Mouse (Mus musculus): ENCODE results near the gene Tmem208. TPM values are rescaled to one million over a fixed set of nuclear protein-coding genes. Genes with fewer than 3 reads are reported as not detected.

Tmem208 gene
- polyA plus RNA-seq, 1 experiment from 2014 or later, result 99.0 TPM

MicroRNAs within 50 kb of the gene (microRNA counts, 519-probe panel; counts per million panel counts)
- microRNA mmu-miR-328, result 2,764 counts per million, percentile 29 among the panel's probes with 10 or more counts

Small RNA genes lying within 50 kb of the gene (microRNA-seq; reads per million reads assigned to microRNA genes)
- gene Gm27320 (not detected), gene Mir328 (157 reads per million, percentile 55 among the genes with 10 or more reads in this experiment)

Other genes starting within 250 kb of the Tmem208 start
- not detected in 2 replicates for gene Ces3b, start 242.6 kb upstream of the Tmem208 start, polyA plus RNA-seq (2014; fragmentation: Nextera tagmentation; extraction: Ambion mirVana)
- not detected in 2 replicates for gene Ces4a, start 194.6 kb upstream of the Tmem208 start, polyA plus RNA-seq (2014; fragmentation: Nextera tagmentation; extraction: Ambion mirVana)
- 105 TPM in 2 replicates for gene Cbfb, start 155.7 kb upstream of the Tmem208 start, polyA plus RNA-seq (2014; fragmentation: Nextera tagmentation; extraction: Ambion mirVana)
- gene D230025D16Rik, start 101.2 kb upstream of the Tmem208 start, polyA plus RNA-seq (2014; fragmentation: Nextera tagmentation; extraction: Ambion mirVana), result 29.9 and 32.5 TPM in 2 replicates
- gene B3gnt9, start 71.2 kb upstream of the Tmem208 start, polyA plus RNA-seq (2014; fragmentation: Nextera tagmentation; extraction: Ambion mirVana), result 2.4 and 3.4 TPM in 2 replicates
- 11.1 and 13.6 TPM in 2 replicates for gene Tradd, start 61.7 kb upstream of the Tmem208 start, polyA plus RNA-seq (2014; fragmentation: Nextera tagmentation; extraction: Ambion mirVana)
- 1.2 and 1.3 TPM in 2 replicates for gene Fbxl8, start 61.7 kb upstream of the Tmem208 start, polyA plus RNA-seq (2014; fragmentation: Nextera tagmentation; extraction: Ambion mirVana)
- not detected in 2 replicates for gene Hsf4, start 56.6 kb upstream of the Tmem208 start, polyA plus RNA-seq (2014; fragmentation: Nextera tagmentation; extraction: Ambion mirVana)
- gene Nol3, start 50.2 kb upstream of the Tmem208 start, polyA plus RNA-seq (2014; fragmentation: Nextera tagmentation; extraction: Ambion mirVana), result 1.0 and 1.2 TPM in 2 replicates
- gene 4931428F04Rik, start 36.5 kb upstream of the Tmem208 start, polyA plus RNA-seq (2014; fragmentation: Nextera tagmentation; extraction: Ambion mirVana), result 17.5 and 17.9 TPM in 2 replicates
- 6.6 and 8.6 TPM in 2 replicates for gene Exoc3l, start 30.3 kb upstream of the Tmem208 start, polyA plus RNA-seq (2014; fragmentation: Nextera tagmentation; extraction: Ambion mirVana)
- 132 and 136 TPM in 2 replicates for gene E2f4, start 28.7 kb upstream of the Tmem208 start, polyA plus RNA-seq (2014; fragmentation: Nextera tagmentation; extraction: Ambion mirVana)
- gene Elmo3, start 20.8 kb upstream of the Tmem208 start, polyA plus RNA-seq (2014; fragmentation: Nextera tagmentation; extraction: Ambion mirVana), result 2.6 and 3.7 TPM in 2 replicates
- 0.64 and 0.92 TPM in 2 replicates for gene Lrrc29, start 76 bp upstream of the Tmem208 start, polyA plus RNA-seq (2014; fragmentation: Nextera tagmentation; extraction: Ambion mirVana)
- 3.4 and 3.7 TPM in 2 replicates for gene Fhod1, start 21.6 kb downstream of the Tmem208 start, polyA plus RNA-seq (2014; fragmentation: Nextera tagmentation; extraction: Ambion mirVana)
- gene Slc9a5, start 22.5 kb downstream of the Tmem208 start, polyA plus RNA-seq (2014; fragmentation: Nextera tagmentation; extraction: Ambion mirVana), result 6.4 and 8.3 TPM in 2 replicates
- 0.84 and 0.92 TPM in 2 replicates for gene Plekhg4, start 46.9 kb downstream of the Tmem208 start, polyA plus RNA-seq (2014; fragmentation: Nextera tagmentation; extraction: Ambion mirVana)
- not detected in 2 replicates for gene Kctd19, start 87.1 kb downstream of the Tmem208 start, polyA plus RNA-seq (2014; fragmentation: Nextera tagmentation; extraction: Ambion mirVana)
- 0.26 TPM in 1 of 2 replicates, not detected in the other for gene Lrrc36, start 87.2 kb downstream of the Tmem208 start, polyA plus RNA-seq (2014; fragmentation: Nextera tagmentation; extraction: Ambion mirVana)
- gene Tppp3, start 145.2 kb downstream of the Tmem208 start, polyA plus RNA-seq (2014; fragmentation: Nextera tagmentation; extraction: Ambion mirVana), result 15.0 and 17.8 TPM in 2 replicates
- 19.6 and 24.0 TPM in 2 replicates for gene Zdhhc1, start 170.5 kb downstream of the Tmem208 start, polyA plus RNA-seq (2014; fragmentation: Nextera tagmentation; extraction: Ambion mirVana)
- 64.2 and 71.0 TPM in 2 replicates for gene Hsd11b2, start 192.4 kb downstream of the Tmem208 start, polyA plus RNA-seq (2014; fragmentation: Nextera tagmentation; extraction: Ambion mirVana)
- 71.7 and 81.5 TPM in 2 replicates for gene Atp6v0d1, start 239.7 kb downstream of the Tmem208 start, polyA plus RNA-seq (2014; fragmentation: Nextera tagmentation; extraction: Ambion mirVana)

Measured in limb, embryonic 11.5 days (tissue).